Comparison of ENCODE assay signal across 17 mouse cellular contexts in the genomic region with DNA sequence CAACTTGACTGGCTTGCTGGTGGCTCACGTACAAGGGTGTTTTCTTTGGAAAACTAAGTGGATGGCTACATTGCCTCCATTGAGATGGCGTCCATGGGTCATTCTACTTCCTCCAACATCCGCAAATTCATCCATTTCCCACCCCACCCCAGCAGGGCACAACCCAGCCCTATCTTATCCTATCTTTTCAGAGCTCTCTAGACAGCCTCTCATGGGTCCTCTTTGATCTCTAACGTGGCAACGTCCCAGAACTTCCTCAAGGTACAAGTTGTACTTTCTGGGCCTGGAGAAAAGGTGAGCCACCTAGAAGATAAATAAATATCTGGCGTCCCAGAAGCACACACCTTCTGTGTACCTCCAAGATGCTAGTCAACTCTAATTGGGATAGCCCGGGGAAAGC. TPM values are rescaled to one million over a fixed set of nuclear protein-coding genes. Genes with fewer than 3 reads are reported as not detected.
DNase-seq lines count a peak whose midpoint lies in the region; ATAC-seq lines count a peak whose summit lies in the region.
"Had no signal": no experiment of that assay in that cellular context is flagged by ENCODE, and none has a peak within 500 bp of the region (broad histone marks: within the 10 kb centered on the region; RNA-seq: fewer than 3 reads in every experiment).

No protein-coding gene starts in this region.

- H3K36me3 ChIP-seq in heart, embryonic 16.5 days (ENCODE audit: control insufficient read depth, insufficient read depth) = no peaks in the 10 kb centered on the region
- H3K36me3 ChIP-seq in heart, embryonic 12.5 days = no peaks in the 10 kb centered on the region
- 0 out of 2 replicates have a peak, but pooled peaks cover 4% of the 10 kb centered on the region for H3K36me3 ChIP-seq in embryonic facial prominence, embryonic 14.5 days (ENCODE audit: control insufficient read depth, insufficient read depth, low read length)
- peaks cover 5% of the 10 kb centered on the region; the same call in 1 of the 2 replicates for H3K36me3 ChIP-seq in limb, embryonic 13.5 days

- H3K27me3 ChIP-seq in heart, embryonic 16.5 days (ENCODE audit: control insufficient read depth, insufficient read depth, low read length) = no peaks in the 10 kb centered on the region
- H3K27me3 ChIP-seq in heart, embryonic 12.5 days (replicated peaks) = no peaks in the 10 kb centered on the region
- H3K27me3 ChIP-seq in embryonic facial prominence, embryonic 14.5 days (replicated peaks; ENCODE audit: control insufficient read depth, insufficient read depth, low read length) = no peaks in the 10 kb centered on the region
- H3K27me3 ChIP-seq in limb, embryonic 13.5 days = no peaks in the 10 kb centered on the region
- H3K27me3 ChIP-seq: megakaryocyte, embryonic 14.5 days; Patski had no signal

- no peak overlapping the region for H3K4me3 ChIP-seq in heart, embryonic 16.5 days (ENCODE audit: low read length)
- H3K4me3 ChIP-seq in heart, embryonic 12.5 days = no peak overlapping the region
- no peak overlapping the region for H3K4me3 ChIP-seq in embryonic facial prominence, embryonic 14.5 days (ENCODE audit: low read depth, low read length)
- no peak overlapping the region for H3K4me3 ChIP-seq in limb, embryonic 13.5 days
- H3K4me3 ChIP-seq: megakaryocyte, embryonic 14.5 days had no signal

- 0 out of 2 replicates have a peak overlapping the region, but pooled peaks have one; percentile 48 for H3K4me2 ChIP-seq in heart, embryonic 16.5 days (ENCODE audit: low read depth, low read length)
- no peak overlapping the region for H3K4me2 ChIP-seq in heart, embryonic 12.5 days
- H3K4me2 ChIP-seq in embryonic facial prominence, embryonic 14.5 days (ENCODE audit: low read depth, low read length) = no peak overlapping the region
- peak overlapping the region; percentile 57; the same call in 1 of the 2 replicates for H3K4me2 ChIP-seq in limb, embryonic 13.5 days (replicated peaks)
- H3K4me2 ChIP-seq: hindbrain, embryonic 14.5 days had no signal

- H3K27ac ChIP-seq in heart, embryonic 16.5 days (ENCODE audit: low read length) = peak overlapping the region; percentile 48
- no peak overlapping the region for H3K27ac ChIP-seq in heart, embryonic 12.5 days (ENCODE audit: poor library complexity, severe bottlenecking)
- H3K27ac ChIP-seq in embryonic facial prominence, embryonic 14.5 days (replicated peaks; ENCODE audit: low read depth, low read length) = 0 out of 2 replicates have a peak overlapping the region, but pooled peaks have one; percentile 18
- H3K27ac ChIP-seq in limb, embryonic 13.5 days = peak overlapping the region; percentile 89; the same call in 1 of the 2 replicates
- H3K27ac ChIP-seq: hindbrain, embryonic 14.5 days had no signal

- DNase-seq in kidney, postnatal 25 days = peak; percentile 39 to 63
- DNase-seq in kidney, adult 11 months = no peak
- DNase-seq in embryonic facial prominence, embryonic 14.5 days (ENCODE audit: low spot score) = no peak
- no peak for DNase-seq in spleen, postnatal 10 days (ENCODE audit: low spot score in 2 of 2)
- DNase-seq: adrenal gland, postnatal 25 days; cerebellum, adult 8-10 months; gastrocnemius, postnatal 14 days; right cerebral cortex, adult 18-20 months; thymus, adult 18-20 months had no signal

- no peaks in the 10 kb centered on the region for H3K9me3 ChIP-seq in heart, embryonic 16.5 days (replicated peaks; ENCODE audit: control insufficient read depth, low read length)
- H3K9me3 ChIP-seq in heart, embryonic 12.5 days (replicated peaks) = no peaks in the 10 kb centered on the region
- no peaks in the 10 kb centered on the region for H3K9me3 ChIP-seq in embryonic facial prominence, embryonic 14.5 days (ENCODE audit: control insufficient read depth, low read length)
- H3K9me3 ChIP-seq in limb, embryonic 13.5 days = no peaks in the 10 kb centered on the region
- H3K9me3 ChIP-seq: megakaryocyte, embryonic 14.5 days had no signal

- ATAC-seq in heart, embryonic 16.5 days (replicated peaks; ENCODE audit: extremely low read depth, insufficient read depth, low FRiP score) = no peak
- no peak for ATAC-seq in heart, embryonic 12.5 days (ENCODE audit: insufficient number of reproducible peaks, low FRiP score)
- ATAC-seq in embryonic facial prominence, embryonic 14.5 days (ENCODE audit: low read depth) = no peak
- ATAC-seq in limb, embryonic 13.5 days (ENCODE audit: low FRiP score, low read depth) = no peak
- ATAC-seq: activated CD4-positive, CD25-positive, alpha-beta regulatory T cell, adult 4 months; intestine, embryonic 16.5 days; Patski had no signal

- H3K9ac ChIP-seq in heart, embryonic 16.5 days (ENCODE audit: low read length) = 0 out of 2 replicates have a peak overlapping the region, but pooled peaks have one; percentile 23
- H3K9ac ChIP-seq in heart, embryonic 12.5 days = no peak overlapping the region
- H3K9ac ChIP-seq in embryonic facial prominence, embryonic 14.5 days (ENCODE audit: low read depth, low read length) = no peak overlapping the region
- no peak overlapping the region for H3K9ac ChIP-seq in limb, embryonic 13.5 days
- H3K9ac ChIP-seq: hindbrain, embryonic 14.5 days had no signal

- WGBS in heart, embryonic 16.5 days = 48% methylated on average over 7 of the region's 7 CpGs
- WGBS in heart, embryonic 12.5 days = 51% methylated on average over 7 of the region's 7 CpGs
- WGBS in embryonic facial prominence, embryonic 14.5 days = 76% methylated on average over 7 of the region's 7 CpGs
- 72% methylated on average over 7 of the region's 7 CpGs for WGBS in limb, embryonic 13.5 days

- peaks cover 43% of the 10 kb centered on the region for H3K4me1 ChIP-seq in heart, embryonic 16.5 days (ENCODE audit: control insufficient read depth, insufficient read depth, low read length)
- H3K4me1 ChIP-seq in heart, embryonic 12.5 days (replicated peaks) = peaks cover 70% of the 10 kb centered on the region
- peaks cover 23% of the 10 kb centered on the region for H3K4me1 ChIP-seq in embryonic facial prominence, embryonic 14.5 days (ENCODE audit: control insufficient read depth, insufficient read depth, low read length)
- H3K4me1 ChIP-seq in limb, embryonic 13.5 days = peaks cover 59% of the 10 kb centered on the region

RNA-seq across cellular contexts. Expression of a gene that starts 17.3 kb away (rescaled TPM):
- polyA plus RNA-seq in heart, embryonic 16.5 days (2015; fragmentation: Nextera tagmentation; extraction: Ambion mirVana) = 29.3 and 34.2 TPM in 2 replicates
- 36.8 and 41.0 TPM in 2 replicates for polyA plus RNA-seq in heart, embryonic 12.5 days (2016; fragmentation: Nextera tagmentation; extraction: Ambion mirVana)
- polyA plus RNA-seq in embryonic facial prominence, embryonic 14.5 days (2014; fragmentation: Nextera tagmentation; extraction: Ambion mirVana) = 34.4 and 39.4 TPM in 2 replicates
- 48.6 and 49.2 TPM in 2 replicates for polyA plus RNA-seq in limb, embryonic 13.5 days (2015; fragmentation: Nextera tagmentation; extraction: Ambion mirVana)

Comparison
In these comparisons a context has a peak if more than half of its experiments do, and no peak if none do; other contexts are left out.
1. H3K4me2 ChIP-seq: peak in heart, embryonic 16.5 days (single experiment) and limb, embryonic 13.5 days (single experiment); none in heart, embryonic 12.5 days (single experiment) and embryonic facial prominence, embryonic 14.5 days (single experiment).
2. DNase-seq: peak in kidney, postnatal 25 days (2 of 2); none in kidney, adult 11 months (single experiment), embryonic facial prominence, embryonic 14.5 days (single experiment) and spleen, postnatal 10 days (0 of 2).